In the genomic region with DNA sequence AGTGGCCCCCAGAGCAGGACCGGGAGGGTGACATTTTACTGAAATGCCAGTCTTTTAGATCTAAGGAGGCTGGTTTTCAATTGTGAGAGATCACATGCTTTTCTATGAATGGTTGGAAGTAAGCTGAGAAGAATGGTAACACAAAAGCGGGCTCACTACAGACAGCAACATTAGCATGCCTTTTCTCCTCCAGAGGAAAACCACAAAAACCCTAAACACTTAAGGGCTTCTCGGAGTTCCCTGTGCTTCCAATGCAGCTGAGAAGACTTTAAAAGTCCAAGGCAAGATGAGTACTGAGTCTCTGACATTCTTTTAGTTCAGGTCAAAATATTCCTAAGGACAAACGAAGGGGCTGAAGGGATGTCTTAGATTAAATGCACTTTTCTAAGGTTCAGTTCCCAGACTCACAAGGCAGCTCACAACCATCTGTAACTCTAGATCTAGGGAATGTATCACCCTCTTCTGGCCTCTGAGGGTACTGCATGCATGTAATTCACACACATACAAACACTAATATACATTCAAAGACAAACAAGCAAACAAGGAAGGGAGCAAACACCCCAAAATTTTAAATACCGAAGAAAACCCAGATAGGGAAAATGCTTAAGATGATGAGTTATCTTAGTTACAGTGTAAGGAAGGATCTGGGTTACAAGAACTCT, we compare ENCODE assay signal across 10 mouse cellular contexts. TPM values are rescaled to one million over a fixed set of nuclear protein-coding genes. Genes with fewer than 3 reads are reported as not detected.
DNase-seq lines count a peak whose midpoint lies in the region; ATAC-seq lines count a peak whose summit lies in the region.
"Had no signal": no experiment of that assay in that cellular context is flagged by ENCODE, and none has a peak within 500 bp of the region (broad histone marks: within the 10 kb centered on the region; RNA-seq: fewer than 3 reads in every experiment).

No protein-coding gene starts in this region.

- no peak for ATAC-seq in frontal cortex, adult (ENCODE audit: low TSS enrichment)

- peak; percentile 31 for DNase-seq in kidney, adult 9 months
- no peak for DNase-seq in kidney, adult 11 months
- peak; percentile 40 for DNase-seq in A20 (ENCODE audit: low read depth, low spot score)
- peak; percentile 44 for DNase-seq in NIH3T3 (ENCODE audit: low read depth)
- DNase-seq in hindlimb bud, embryonic 11.5 days (ENCODE audit: extremely low spot score, low read depth, low spot score), result peak; percentile 2
- no peak for DNase-seq in T-cell, adult 2 months (ENCODE audit: low spot score)
- DNase-seq in frontal cortex, adult 2 months (ENCODE audit: extremely low spot score in 1 of 2, low spot score in 1 of 2), result no peak
- DNase-seq: left cerebral cortex, postnatal 4 days; right cerebral cortex, postnatal 4 days had no signal

RNA-seq across cellular contexts. Expression of a gene that starts 35.3 kb away (rescaled TPM):
- 34.0 and 34.3 TPM in 2 replicates for polyA plus RNA-seq in frontal cortex, adult 2 months (2012; rRNA removed)

Comparison
In these comparisons a context has a peak if more than half of its experiments do, and no peak if none do; other contexts are left out.
1. DNase-seq: peak in kidney, adult 9 months (single experiment), A20 (single experiment), NIH3T3 (single experiment) and hindlimb bud, embryonic 11.5 days (single experiment); none in kidney, adult 11 months (single experiment), T-cell, adult 2 months (single experiment) and frontal cortex, adult 2 months (0 of 2).